Mouse (Mus musculus): ENCODE data around the gene Arhgef12. TPM values are rescaled to one million over a fixed set of nuclear protein-coding genes. Genes with fewer than 3 reads are reported as not detected.

Arhgef12 gene
- polyA plus RNA-seq (2011; ENCODE audit: insufficient read length, low read depth, missing spikeins) = 56.1 and 56.6 TPM in 2 replicates

DNA sequence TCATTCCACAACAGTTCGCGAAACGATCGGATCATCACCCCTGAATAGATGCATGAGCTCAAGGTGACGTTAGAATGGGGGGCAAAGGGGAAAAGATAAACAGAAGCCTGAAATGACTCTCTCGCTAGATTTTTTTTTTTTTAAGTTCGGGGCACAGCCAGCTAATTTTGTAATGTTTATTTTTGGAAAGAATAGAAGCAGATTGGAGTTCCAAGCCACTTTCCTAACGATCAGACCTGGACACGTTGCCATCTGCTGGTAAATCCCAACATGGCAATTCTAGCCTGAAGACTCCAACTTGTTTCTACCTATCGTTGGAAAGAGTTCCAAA lies at the start of gene Arhgef12:
Arhgef12 (minus strand) TSS at position 53 of the 331 bp plus-strand sequence.
- Histone ChIP-seq H3K4me1 (ENCODE audit: control insufficient read depth, insufficient read depth, low read length) (peaks cover 4% of the 10 kb centered on the region), H3K27ac (ENCODE audit: insufficient read depth, low read length) (peak within 1 kb of the TSS; percentile 69), H3K4me3 (ENCODE audit: insufficient read depth, low read length) (peak within 1 kb of the TSS; percentile 56)
- TF ChIP-seq POLR2A (IDR thresholded peaks at IDR 0.05; ENCODE audit: low read depth, low read length) (no peak), CTCF (IDR thresholded peaks at IDR 0.05; ENCODE audit: borderline replicate concordance, insufficient read depth, low read length) (no peak)

DNA sequence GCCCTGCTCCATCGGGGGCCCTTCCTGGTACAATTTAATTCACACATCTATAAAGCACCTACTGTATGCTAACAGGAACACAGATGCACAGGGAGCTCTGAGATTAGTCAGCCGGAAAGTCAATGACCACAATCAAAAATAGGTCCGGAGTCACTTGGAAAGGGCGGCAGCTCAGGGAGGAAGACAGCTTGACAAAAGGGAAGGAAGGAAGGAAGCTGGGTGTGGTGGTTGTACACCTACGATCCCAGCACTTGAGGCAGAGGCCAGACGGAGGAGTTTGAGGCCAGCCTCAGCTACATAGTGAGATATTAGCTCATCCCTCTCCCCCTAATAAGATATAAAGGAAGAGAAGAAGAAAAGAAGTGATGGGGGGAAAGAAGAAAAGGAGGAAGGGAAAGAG lies 48.9 kb upstream of the Arhgef12 start:
- TF ChIP-seq CTCF (IDR thresholded peaks at IDR 0.05; ENCODE audit: borderline replicate concordance, insufficient read depth, low read length) (no peak), POLR2A (IDR thresholded peaks at IDR 0.05; ENCODE audit: low read depth, low read length) (no peak)
- Histone ChIP-seq H3K27ac (ENCODE audit: insufficient read depth, low read length) (no peak overlapping the region), H3K4me1 (ENCODE audit: control insufficient read depth, insufficient read depth, low read length) (no peaks in the 10 kb centered on the region), H3K4me3 (ENCODE audit: insufficient read depth, low read length) (no peak overlapping the region)

DNA sequence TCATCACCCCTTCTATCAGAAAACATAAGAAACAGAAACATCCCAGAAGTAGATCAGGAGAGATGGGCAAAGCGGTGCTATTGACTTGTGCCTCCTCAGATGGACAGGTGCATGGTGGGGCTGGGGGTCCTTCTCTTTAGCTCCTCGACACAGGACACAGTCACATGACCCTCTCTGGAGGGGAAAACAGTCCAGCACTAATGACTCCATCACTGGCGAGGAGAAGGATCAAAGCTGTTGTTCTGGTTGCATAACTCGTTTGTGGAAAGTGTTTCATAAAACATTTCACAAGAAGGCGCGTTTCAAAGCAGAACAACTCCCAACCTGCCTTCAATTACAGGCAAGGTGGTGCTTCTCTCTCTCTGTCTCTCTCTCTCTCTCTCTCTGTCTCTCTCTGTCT lies 44.7 kb upstream of the Arhgef12 start:
- Histone ChIP-seq H3K4me1 (ENCODE audit: control insufficient read depth, insufficient read depth, low read length) (no peaks in the 10 kb centered on the region), H3K27ac (ENCODE audit: insufficient read depth, low read length) (no peak overlapping the region), H3K4me3 (ENCODE audit: insufficient read depth, low read length) (no peak overlapping the region)
- TF ChIP-seq POLR2A (IDR thresholded peaks at IDR 0.05; ENCODE audit: low read depth, low read length) (no peak), CTCF (IDR thresholded peaks at IDR 0.05; ENCODE audit: borderline replicate concordance, insufficient read depth, low read length) (no peak)

DNA sequence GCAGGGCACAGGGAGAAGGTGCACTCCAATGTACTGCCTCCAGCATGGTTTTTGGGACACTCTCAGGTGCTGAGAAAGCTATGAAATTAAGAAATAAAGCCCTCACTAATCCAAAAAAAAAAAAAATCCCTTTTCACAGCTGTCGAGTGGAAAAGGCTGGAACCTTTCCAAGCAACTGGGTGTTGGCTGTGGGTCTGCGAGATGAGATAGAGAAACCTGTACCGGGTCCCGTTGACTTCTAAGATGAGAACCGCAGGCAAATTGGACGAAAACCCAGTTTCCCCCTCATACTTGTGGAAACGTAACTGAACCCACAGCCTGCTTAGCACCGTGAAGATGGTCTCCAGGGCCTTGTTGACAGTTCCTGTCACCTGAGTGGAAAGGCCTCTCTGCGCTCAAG lies 43.9 kb upstream of the Arhgef12 start:
- TF ChIP-seq CTCF (IDR thresholded peaks at IDR 0.05; ENCODE audit: borderline replicate concordance, insufficient read depth, low read length) (no peak), POLR2A (IDR thresholded peaks at IDR 0.05; ENCODE audit: low read depth, low read length) (no peak)
- no peaks in the 10 kb centered on the region for H3K4me1 ChIP-seq (ENCODE audit: control insufficient read depth, insufficient read depth, low read length)

DNA sequence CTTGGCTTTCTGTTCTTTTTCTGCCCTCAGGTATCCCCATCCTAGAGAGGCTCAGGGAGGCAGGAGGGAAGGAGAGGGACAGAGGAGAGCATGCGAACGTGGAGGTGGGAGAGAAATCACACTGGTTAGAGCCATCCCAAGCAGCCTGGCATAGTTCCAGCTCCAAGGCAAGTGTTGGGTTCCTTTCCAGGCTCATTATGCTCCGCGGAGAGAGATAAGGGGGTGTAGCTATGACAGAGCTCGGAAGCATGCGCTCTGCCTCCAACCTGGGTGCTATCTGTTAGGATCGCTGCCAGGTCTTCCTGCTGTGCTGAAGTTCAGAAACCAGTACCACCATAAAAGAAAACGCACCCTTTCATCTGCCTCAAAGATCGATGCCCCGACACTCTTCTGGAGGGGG lies 43.0 kb upstream of the Arhgef12 start:
- Histone ChIP-seq H3K4me1 (ENCODE audit: control insufficient read depth, insufficient read depth, low read length) (no peaks in the 10 kb centered on the region), H3K4me3 (ENCODE audit: insufficient read depth, low read length) (no peak overlapping the region), H3K27ac (ENCODE audit: insufficient read depth, low read length) (no peak overlapping the region)
- TF ChIP-seq CTCF (IDR thresholded peaks at IDR 0.05; ENCODE audit: borderline replicate concordance, insufficient read depth, low read length) = no peak
- TF ChIP-seq POLR2A (IDR thresholded peaks at IDR 0.05; ENCODE audit: low read depth, low read length) = no peak

More for the DNA sequence above, 43.9 kb upstream of the Arhgef12 start:
- Histone ChIP-seq H3K4me3 (ENCODE audit: insufficient read depth, low read length) (no peak overlapping the region), H3K27ac (ENCODE audit: insufficient read depth, low read length) (no peak overlapping the region)

DNA sequence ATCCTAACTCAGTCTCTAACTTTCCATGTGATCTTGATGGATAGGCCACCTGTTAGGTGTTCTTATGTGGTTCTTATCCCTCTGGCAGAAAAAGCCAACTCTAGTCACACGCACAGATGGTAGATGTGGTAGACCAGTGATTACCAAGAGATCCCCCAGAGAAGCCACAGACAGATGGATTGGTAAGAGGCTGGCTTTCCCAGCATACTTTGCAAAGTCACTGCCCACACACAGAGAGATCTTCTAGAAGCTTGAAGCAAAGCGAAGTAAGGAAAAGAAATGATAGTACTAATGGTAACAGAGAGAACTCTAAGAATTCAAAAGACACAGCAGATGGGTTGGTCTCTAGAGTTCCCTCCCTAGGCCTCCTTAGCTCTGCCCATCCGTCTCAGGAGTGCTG lies 42.5 kb upstream of the Arhgef12 start:
- H3K4me1 ChIP-seq (ENCODE audit: control insufficient read depth, insufficient read depth, low read length) = no peaks in the 10 kb centered on the region
- no peak for TF ChIP-seq CTCF (IDR thresholded peaks at IDR 0.05; ENCODE audit: borderline replicate concordance, insufficient read depth, low read length)
- no peak for TF ChIP-seq POLR2A (IDR thresholded peaks at IDR 0.05; ENCODE audit: low read depth, low read length)
- H3K4me3 ChIP-seq (ENCODE audit: insufficient read depth, low read length) = no peak overlapping the region
- H3K27ac ChIP-seq (ENCODE audit: insufficient read depth, low read length) = no peak overlapping the region

DNA sequence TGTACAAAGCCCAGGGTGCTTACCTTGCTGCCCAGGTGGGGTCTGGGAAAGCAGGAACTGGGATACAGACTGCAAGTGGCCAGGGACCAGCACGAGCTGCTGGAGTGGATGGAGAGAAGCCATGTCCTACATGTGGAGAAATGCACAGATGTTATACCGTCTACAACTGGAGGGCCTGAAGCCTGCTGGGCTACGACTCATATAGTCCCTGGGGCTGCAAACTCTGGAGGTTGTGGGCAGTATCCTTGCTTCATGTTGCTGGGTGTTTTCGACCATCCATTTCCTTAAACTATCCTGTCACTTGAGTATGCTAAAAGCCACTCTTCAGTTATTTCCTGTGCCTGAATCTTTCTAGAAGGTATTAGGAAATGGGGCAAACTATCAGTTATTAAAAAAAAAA lies 38.2 kb upstream of the Arhgef12 start:
- H3K4me1 ChIP-seq (ENCODE audit: control insufficient read depth, insufficient read depth, low read length) = no peaks in the 10 kb centered on the region
- no peak overlapping the region for H3K4me3 ChIP-seq (ENCODE audit: insufficient read depth, low read length)
- TF ChIP-seq POLR2A (IDR thresholded peaks at IDR 0.05; ENCODE audit: low read depth, low read length) (no peak), CTCF (IDR thresholded peaks at IDR 0.05; ENCODE audit: borderline replicate concordance, insufficient read depth, low read length) (no peak)
- no peak overlapping the region; the same call in 1 of the 2 replicates for H3K27ac ChIP-seq (ENCODE audit: insufficient read depth, low read length)

DNA sequence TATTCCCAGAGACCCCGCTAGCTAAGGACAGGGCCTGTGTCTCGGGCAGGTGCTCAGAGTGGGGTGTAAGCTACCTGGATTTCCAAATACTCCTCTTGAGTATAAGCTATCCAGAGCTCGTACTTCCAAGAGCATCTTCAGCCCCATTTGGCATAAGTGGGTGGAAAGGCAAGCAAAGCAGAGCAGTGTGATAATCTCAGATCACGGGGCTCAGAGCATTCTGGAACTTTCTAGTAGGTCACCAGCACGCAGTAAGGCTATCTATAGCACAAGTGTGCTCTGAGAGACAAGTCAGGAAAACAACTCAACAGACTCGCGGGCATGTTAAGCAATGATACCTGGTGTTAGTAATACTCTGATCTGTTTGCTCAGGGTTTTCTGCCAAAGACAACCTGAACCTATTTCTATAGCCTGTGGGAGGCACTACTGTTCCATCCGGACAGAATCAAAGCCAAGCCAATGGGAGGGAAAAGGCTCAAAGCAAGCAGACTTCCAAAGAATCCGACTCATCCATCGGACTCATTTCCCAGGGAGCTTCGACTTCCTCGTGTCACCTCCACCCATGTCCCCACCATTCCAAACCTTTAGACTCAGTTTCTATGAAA lies 37.3 kb upstream of the Arhgef12 start:
- H3K4me1 ChIP-seq (ENCODE audit: control insufficient read depth, insufficient read depth, low read length) = no peaks in the 10 kb centered on the region
- no peak overlapping the region for H3K4me3 ChIP-seq (ENCODE audit: insufficient read depth, low read length)
- no peak overlapping the region; the same call in 1 of the 2 replicates for H3K27ac ChIP-seq (ENCODE audit: insufficient read depth, low read length)
- TF ChIP-seq CTCF (IDR thresholded peaks at IDR 0.05; ENCODE audit: borderline replicate concordance, insufficient read depth, low read length) (no peak), POLR2A (IDR thresholded peaks at IDR 0.05; ENCODE audit: low read depth, low read length) (no peak)

DNA sequence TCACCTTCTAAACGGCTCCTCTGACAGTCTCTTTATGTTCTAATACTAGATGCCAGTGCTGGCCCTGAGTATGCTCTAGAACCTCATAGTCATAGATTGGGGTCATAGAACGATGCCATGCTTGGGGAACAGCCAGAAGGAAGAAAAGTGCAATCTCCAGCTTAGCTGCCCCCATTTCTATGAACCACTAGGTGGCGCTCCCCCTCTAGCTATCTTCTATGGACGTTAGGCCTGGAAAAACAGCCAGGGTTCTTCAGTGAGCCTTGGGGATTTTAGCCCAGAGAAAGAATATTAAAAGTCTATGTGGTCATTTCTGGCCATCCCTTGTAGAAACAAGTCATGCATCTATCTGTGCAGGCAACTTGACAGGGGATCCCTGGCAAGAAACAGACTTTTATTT lies 34.8 kb upstream of the Arhgef12 start:
- H3K4me1 ChIP-seq (ENCODE audit: control insufficient read depth, insufficient read depth, low read length) = no peaks in the 10 kb centered on the region
- TF ChIP-seq CTCF (IDR thresholded peaks at IDR 0.05; ENCODE audit: borderline replicate concordance, insufficient read depth, low read length) = 0 out of 2 replicates have a peak, but pooled peaks have one; percentile 22
- no peak for TF ChIP-seq POLR2A (IDR thresholded peaks at IDR 0.05; ENCODE audit: low read depth, low read length)
- no peak overlapping the region for H3K27ac ChIP-seq (ENCODE audit: insufficient read depth, low read length)
- no peak overlapping the region for H3K4me3 ChIP-seq (ENCODE audit: insufficient read depth, low read length)

DNA sequence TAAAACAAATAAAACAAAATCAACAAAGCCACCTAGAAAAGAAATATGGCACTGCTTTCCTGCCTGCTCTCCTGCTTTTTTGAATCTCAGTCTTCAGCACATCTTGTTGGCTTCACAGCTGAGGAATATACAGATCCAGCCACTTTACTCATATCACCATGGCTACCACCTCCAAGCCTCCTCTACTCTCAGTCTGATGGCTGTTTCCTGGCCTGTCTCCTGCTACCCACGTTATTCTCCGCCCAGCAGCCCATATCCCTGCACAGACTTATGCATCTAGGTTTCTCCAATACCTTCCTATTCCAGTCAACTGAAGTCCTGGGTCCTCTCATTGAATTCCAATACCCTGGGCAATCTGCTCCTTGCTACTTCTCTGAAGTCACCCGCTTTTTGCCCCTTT lies 26.5 kb upstream of the Arhgef12 start:
- Histone ChIP-seq H3K4me3 (ENCODE audit: insufficient read depth, low read length) (no peak overlapping the region), H3K27ac (ENCODE audit: insufficient read depth, low read length) (no peak overlapping the region), H3K4me1 (ENCODE audit: control insufficient read depth, insufficient read depth, low read length) (no peaks in the 10 kb centered on the region)
- TF ChIP-seq POLR2A (IDR thresholded peaks at IDR 0.05; ENCODE audit: low read depth, low read length) (no peak), CTCF (IDR thresholded peaks at IDR 0.05; ENCODE audit: borderline replicate concordance, insufficient read depth, low read length) (no peak)
